Mouse (Mus musculus) C2C12 (cell line): ENCODE data around the gene Pdcl2. TPM values are rescaled to one million over a fixed set of nuclear protein-coding genes. Genes with fewer than 3 reads are reported as not detected.

Source experiments
- H3K27me3 ChIP-seq: one replicate; pipeline ENCODE4 v1.6.1; 2011; ENCODE audit not compliant: control insufficient read depth, insufficient read depth, insufficient read length
- H3K36me3 ChIP-seq: one replicate; pipeline ENCODE4 v1.6.1; 2011; ENCODE audit not compliant: control insufficient read depth, insufficient read depth
- H3K4me3 ChIP-seq: one replicate; pipeline ENCODE4 v1.5.1; 2011; ENCODE audit warnings: mild to moderate bottlenecking, control low read depth; ENCODE audit not compliant: poor library complexity, insufficient read depth, severe bottlenecking
- H3K79me2 ChIP-seq: one replicate; pipeline ENCODE4 v1.6.1; 2011; ENCODE audit not compliant: control insufficient read depth, insufficient read depth
- H3K79me3 ChIP-seq: one replicate; pipeline ENCODE4 v1.6.1; 2011; ENCODE audit warnings: low read depth, control low read depth
- H3ac ChIP-seq: one replicate; pipeline ENCODE3; 2011; ENCODE audit warnings: low read depth; ENCODE audit not compliant: control insufficient read depth, insufficient read length
- CEBPB ChIP-seq: IDR thresholded peaks from one replicate; pipeline ENCODE4 v1.6.1; 2011; ENCODE audit warnings: low read depth, mild to moderate bottlenecking, control low read depth, moderate library complexity
- CTCF ChIP-seq: IDR thresholded peaks from one replicate; pipeline ENCODE4 v1.5.1; 2011; ENCODE audit not compliant: control insufficient read depth, insufficient read depth, insufficient read length
- FOSL1 ChIP-seq: IDR thresholded peaks from one replicate; pipeline ENCODE4 v1.8.0; 2011; ENCODE audit warnings: mild to moderate bottlenecking, low read length; ENCODE audit not compliant: poor library complexity, insufficient read depth, severe bottlenecking
- MAX ChIP-seq: IDR thresholded peaks from one replicate; pipeline ENCODE4 v1.6.1; 2011; ENCODE audit warnings: mild to moderate bottlenecking, control low read depth
- MYOD1 ChIP-seq: IDR thresholded peaks from one replicate; pipeline ENCODE4 v1.6.1; 2011; ENCODE audit warnings: low read depth; ENCODE audit not compliant: control insufficient read depth, insufficient read length
- MYOG ChIP-seq: IDR thresholded peaks from one replicate; pipeline ENCODE4 v1.6.1; 2011; ENCODE audit not compliant: control insufficient read depth, insufficient read length; ENCODE audit errors: extremely low read depth
- USF1 ChIP-seq: IDR thresholded peaks from one replicate; pipeline ENCODE4 v1.6.1; 2011; ENCODE audit warnings: low read depth, mild to moderate bottlenecking, control low read depth, moderate library complexity
- long read RNA-seq, 2 experiments: library from polyadenylated mRNA; unstranded; transcript quantifications; one replicate each; pipeline ENCODE4 v2.0.0; 2019 to 2020
- polyA plus RNA-seq: library from polyadenylated mRNA; unstranded; fragments of >200 nt; fragmentation: generic; extraction: Trizol; gene quantifications from one replicate; pipeline ENCODE4 v1.2.1, GENCODE M21; 2012; ENCODE audit warnings: missing spikeins

Gene Pdcl2
- not detected for polyA plus RNA-seq
- long read RNA-seq, experiment 1 = 0 reads
- long read RNA-seq, experiment 2 = 0 reads

DNA sequence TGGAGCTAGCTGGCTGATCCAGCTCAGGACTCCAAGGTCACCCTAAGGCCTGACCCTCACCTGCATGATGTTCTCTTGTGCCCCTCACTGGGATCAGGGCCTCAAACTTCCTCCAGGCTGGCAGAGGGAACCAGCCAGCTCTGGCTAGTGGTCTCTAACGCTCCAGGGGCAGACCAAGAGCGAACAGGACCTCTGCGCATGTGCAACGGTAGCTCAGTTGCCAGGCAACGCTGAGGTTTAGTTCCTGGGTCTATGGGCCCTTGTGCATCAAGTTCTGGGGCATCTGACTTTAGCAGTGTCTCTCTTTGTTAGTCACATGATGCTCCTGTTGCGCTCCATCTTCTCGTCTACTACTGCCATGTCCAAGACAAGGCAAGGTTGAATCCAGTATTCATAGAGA lies at the start of gene Pdcl2:
Pdcl2 (minus strand) TSS at position 204 of the 400 bp plus-strand sequence.
- Histone ChIP-seq H3K79me2 (no peaks in the 10 kb centered on the region), H3K27me3 (no peaks in the 10 kb centered on the region), H3ac (no peak within 1 kb of the TSS), H3K79me3 (no peaks in the 10 kb centered on the region), H3K36me3 (no peaks in the 10 kb centered on the region), H3K4me3 (no peak within 1 kb of the TSS)
- TF ChIP-seq MAX = no peak
- no peak for TF ChIP-seq CEBPB
- no peak for TF ChIP-seq USF1
- no peak for TF ChIP-seq MYOG
- no peak for TF ChIP-seq MYOD1
- TF ChIP-seq CTCF = no peak

DNA sequence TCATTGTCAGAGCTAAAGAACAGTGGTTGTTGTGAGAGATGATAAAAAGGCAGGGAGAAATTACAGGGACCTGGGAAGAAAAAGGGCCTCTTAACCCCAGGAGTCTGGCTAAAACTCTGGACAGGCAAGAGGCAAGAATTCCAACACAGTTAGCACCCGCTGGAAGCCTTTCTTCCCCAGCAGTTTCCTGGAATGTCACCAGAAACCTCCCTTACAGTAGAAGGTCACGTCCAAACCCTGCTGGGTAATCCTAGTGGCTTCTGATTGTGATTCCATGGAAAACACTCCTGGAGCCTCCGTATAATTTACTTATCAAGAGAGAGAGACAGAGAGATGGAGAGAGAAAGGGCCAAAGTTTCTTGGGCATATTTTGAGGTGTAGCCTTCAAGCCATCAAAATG lies 48.3 kb upstream of the Pdcl2 start:
- Histone ChIP-seq H3K79me3 (no peaks in the 10 kb centered on the region), H3K4me3 (no peak overlapping the region), H3K27me3 (no peaks in the 10 kb centered on the region), H3K79me2 (no peaks in the 10 kb centered on the region), H3ac (no peak overlapping the region), H3K36me3 (no peaks in the 10 kb centered on the region)
- TF ChIP-seq MYOD1 (no peak), CEBPB (no peak), MAX (no peak)

DNA sequence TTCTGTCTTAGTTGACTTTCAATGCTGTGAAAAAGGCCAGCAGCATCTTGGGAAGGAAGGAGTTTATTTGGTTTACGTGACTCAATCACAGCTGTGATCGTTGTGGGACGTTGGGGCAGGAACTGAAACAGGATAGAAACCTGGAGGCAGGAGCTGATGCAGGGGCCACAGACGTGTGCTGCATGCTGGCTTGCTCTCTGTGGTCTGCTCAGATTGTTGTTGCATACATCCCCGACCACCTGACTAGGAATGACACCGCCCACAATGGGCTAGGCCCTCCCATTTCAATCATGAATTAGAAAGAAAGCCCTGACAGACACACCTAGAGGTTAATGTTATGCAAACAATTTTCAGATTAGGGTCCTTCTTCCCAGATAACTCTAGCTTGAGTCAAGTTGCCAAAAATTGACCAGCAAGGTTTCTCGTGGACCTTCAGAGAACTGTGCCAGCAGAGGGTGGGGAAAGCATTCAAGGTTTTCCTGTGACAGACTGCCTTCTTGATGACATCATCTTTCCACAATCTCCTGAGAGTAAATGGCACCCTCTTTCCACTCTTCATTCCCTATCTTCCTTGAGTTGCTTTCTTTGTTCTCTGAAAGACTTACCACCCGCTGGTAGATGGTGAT lies 38.4 kb upstream of the Pdcl2 start:
- Histone ChIP-seq H3ac (no peak overlapping the region), H3K4me3 (no peak overlapping the region), H3K79me3 (no peaks in the 10 kb centered on the region), H3K79me2 (no peaks in the 10 kb centered on the region), H3K36me3 (no peaks in the 10 kb centered on the region), H3K27me3 (no peaks in the 10 kb centered on the region)
- TF ChIP-seq MAX = no peak
- TF ChIP-seq CTCF = no peak
- no peak for TF ChIP-seq MYOG
- no peak for TF ChIP-seq FOSL1
- no peak for TF ChIP-seq CEBPB
- TF ChIP-seq MYOD1 = no peak
- TF ChIP-seq USF1 = no peak

DNA sequence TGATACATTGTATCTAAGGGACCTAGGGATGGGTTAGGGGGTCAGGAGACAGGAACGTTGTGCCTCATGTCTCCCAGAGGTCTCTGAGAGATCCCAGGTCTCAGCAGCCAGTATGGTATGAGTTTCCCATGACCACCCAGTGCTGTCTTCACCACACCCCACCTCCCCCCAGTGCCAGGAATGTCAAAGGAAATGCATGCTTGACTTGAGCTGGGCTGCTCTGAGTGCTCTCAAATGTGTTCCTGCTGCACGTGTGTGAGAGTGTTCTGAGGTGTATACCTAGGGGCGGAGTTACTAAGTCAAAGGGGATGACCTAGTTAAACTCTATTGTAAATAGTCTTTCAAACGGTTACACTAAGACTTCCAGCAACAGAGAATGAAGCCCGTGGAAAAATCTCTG lies 34.5 kb upstream of the Pdcl2 start:
- no peak for TF ChIP-seq CEBPB
- no peak for TF ChIP-seq MYOD1
- no peak for TF ChIP-seq FOSL1
- no peak for TF ChIP-seq MYOG
- TF ChIP-seq CTCF = no peak
- TF ChIP-seq MAX = no peak
- no peak for TF ChIP-seq USF1
- no peak overlapping the region for H3ac ChIP-seq
- H3K27me3 ChIP-seq = no peaks in the 10 kb centered on the region
- H3K79me2 ChIP-seq = no peaks in the 10 kb centered on the region
- H3K4me3 ChIP-seq = no peak overlapping the region
- no peaks in the 10 kb centered on the region for H3K79me3 ChIP-seq
- H3K36me3 ChIP-seq = no peaks in the 10 kb centered on the region

DNA sequence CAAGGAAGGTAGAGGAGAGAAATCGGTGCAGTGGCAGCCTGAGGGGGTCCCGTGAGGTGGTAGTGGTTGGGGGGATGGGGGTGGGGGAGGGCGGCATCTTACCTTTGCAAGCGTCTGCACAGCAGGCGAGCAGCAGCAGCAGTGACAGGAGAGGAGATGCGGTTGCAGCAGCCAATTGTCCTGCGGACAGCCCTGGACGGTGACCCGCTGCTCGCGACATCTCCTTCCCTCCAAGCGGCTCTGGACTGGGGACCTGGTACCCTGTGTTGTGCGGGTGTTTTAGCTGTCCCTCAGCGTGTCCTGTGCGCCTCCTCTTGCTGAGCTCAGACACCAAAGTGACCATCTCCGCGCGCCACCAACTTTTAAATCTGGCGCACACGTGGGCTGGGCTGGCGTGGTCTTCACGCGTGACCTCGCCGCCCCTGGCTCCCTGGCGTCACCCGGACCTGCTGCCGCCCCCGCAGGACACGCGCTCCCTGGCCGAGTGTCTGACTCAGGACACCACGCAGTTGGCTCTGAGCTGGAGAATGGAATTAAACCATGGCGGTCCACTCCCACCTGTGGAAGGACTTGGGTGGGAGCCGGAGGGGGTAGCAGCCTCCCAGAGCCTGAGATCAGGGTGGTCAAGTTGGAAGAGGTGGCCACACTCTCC lies 32.6 kb upstream of the Pdcl2 start, which contains the start of gene Nmu:
Nmu (minus strand) TSS at position 336 of the 652 bp plus-strand sequence.
- no peaks in the 10 kb centered on the region for H3K27me3 ChIP-seq
- H3ac ChIP-seq = no peak within 1 kb of the TSS
- H3K79me2 ChIP-seq = no peaks in the 10 kb centered on the region
- no peak for TF ChIP-seq MYOD1
- no peak for TF ChIP-seq CTCF
- no peak for TF ChIP-seq CEBPB
- no peak for TF ChIP-seq MAX
- no peak for TF ChIP-seq FOSL1
- TF ChIP-seq MYOG = no peak
- TF ChIP-seq USF1 = no peak
- H3K36me3 ChIP-seq = no peaks in the 10 kb centered on the region
- no peak within 1 kb of the TSS for H3K4me3 ChIP-seq
- H3K79me3 ChIP-seq = no peaks in the 10 kb centered on the region

DNA sequence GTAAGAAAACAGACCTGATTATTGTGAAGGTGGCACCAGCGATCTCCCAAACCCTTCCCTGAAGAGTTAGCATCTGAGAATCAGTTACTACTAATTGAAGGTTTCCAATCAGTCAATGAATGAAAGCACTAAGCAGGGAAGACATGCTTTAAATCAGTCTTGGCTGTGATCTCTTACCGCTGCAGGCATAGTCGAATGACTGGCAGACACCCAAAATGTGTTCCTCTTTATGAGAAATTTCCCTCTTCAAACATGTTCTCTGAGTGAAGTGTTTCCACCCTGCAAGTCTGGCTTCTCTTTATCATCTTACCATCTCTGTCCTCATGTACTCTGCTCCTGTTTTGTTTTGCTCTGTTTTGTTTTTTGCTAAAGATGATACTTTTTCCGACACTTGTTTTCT lies 29.8 kb upstream of the Pdcl2 start:
- H3K4me3 ChIP-seq = no peak overlapping the region
- no peaks in the 10 kb centered on the region for H3K79me2 ChIP-seq
- H3K36me3 ChIP-seq = no peaks in the 10 kb centered on the region
- no peak overlapping the region for H3ac ChIP-seq
- no peaks in the 10 kb centered on the region for H3K27me3 ChIP-seq
- TF ChIP-seq CTCF (no peak), MYOG (no peak), MYOD1 (no peak), CEBPB (no peak), USF1 (no peak)
- H3K79me3 ChIP-seq = no peaks in the 10 kb centered on the region
